Mouse (Mus musculus) CH12.LX (cell line): ENCODE data around the gene Aco2.
A peak's percentile ranks its signal among the peaks of the same experiment; 100 is the strongest.

Experiments
- CHD2 ChIP-seq: IDR thresholded peaks from 2 replicates; pipeline ENCODE4 v1.6.1; 2011; ENCODE audit warnings: low read length, improper control_type of control experiment
- CTCF ChIP-seq, 2 experiments: IDR thresholded peaks in 1 of 2; conservative IDR thresholded peaks in 1 of 2; 2 replicates each; pipeline ENCODE4 v1.5.1; 2011 to 2012; ENCODE audit warnings: low read depth in 2 of 2, low read length in 2 of 2, improper control_type of control experiment in 1 of 2, inconsistent platforms in 1 of 2, mild to moderate bottlenecking in 1 of 2, moderate library complexity in 1 of 2
- HCFC1 ChIP-seq: IDR thresholded peaks from 2 replicates; pipeline ENCODE4 v1.6.1; 2012; ENCODE audit warnings: low read depth, mild to moderate bottlenecking, inconsistent platforms, low read length, improper control_type of control experiment
- JUN ChIP-seq: IDR thresholded peaks from 2 replicates; pipeline ENCODE4 v1.6.1; 2011; ENCODE audit warnings: low read depth, mild to moderate bottlenecking, low read length, improper control_type of control experiment, moderate library complexity; ENCODE audit not compliant: insufficient read depth
- MAFK ChIP-seq: IDR thresholded peaks from 2 replicates; pipeline ENCODE4 v1.6.1; 2011; ENCODE audit warnings: low read length, improper control_type of control experiment; ENCODE audit not compliant: insufficient replicate concordance
- POLR2A ChIP-seq: IDR thresholded peaks from 2 replicates; pipeline ENCODE4 v1.6.1; 2011; ENCODE audit warnings: low read depth, mild to moderate bottlenecking, improper control_type of control experiment, low read length
- POLR2AphosphoS2 ChIP-seq: IDR thresholded peaks from 2 replicates; pipeline ENCODE4 v1.6.1; 2011; ENCODE audit warnings: low read depth, low read length, improper control_type of control experiment
- RAD21 ChIP-seq: IDR thresholded peaks from 2 replicates; pipeline ENCODE4 v1.6.1; 2011; ENCODE audit warnings: low read depth, mild to moderate bottlenecking, low read length, improper control_type of control experiment, moderate library complexity
- RCOR1 ChIP-seq: conservative IDR thresholded peaks from 2 replicates; pipeline ENCODE4 v1.6.1; 2012; ENCODE audit warnings: low read depth, mild to moderate bottlenecking, inconsistent platforms, low read length, improper control_type of control experiment
- USF2 ChIP-seq: conservative IDR thresholded peaks from 2 replicates; pipeline ENCODE4 v1.6.1; 2011; ENCODE audit warnings: low read depth, low read length, improper control_type of control experiment
- ZC3H11A ChIP-seq: IDR thresholded peaks from 2 replicates; pipeline ENCODE4 v1.6.1; 2012; ENCODE audit warnings: low read depth, mild to moderate bottlenecking, inconsistent platforms, low read length, improper control_type of control experiment
- ZMIZ1 ChIP-seq: IDR thresholded peaks from 2 replicates; pipeline ENCODE4 v1.6.1; 2012; ENCODE audit warnings: low read depth, mild to moderate bottlenecking, inconsistent platforms, low read length, improper control_type of control experiment
- ZNF384 ChIP-seq: IDR thresholded peaks from 2 replicates; pipeline ENCODE4 v1.6.1; 2012; ENCODE audit warnings: low read depth, low read length, improper control_type of control experiment, inconsistent platforms

DNA sequence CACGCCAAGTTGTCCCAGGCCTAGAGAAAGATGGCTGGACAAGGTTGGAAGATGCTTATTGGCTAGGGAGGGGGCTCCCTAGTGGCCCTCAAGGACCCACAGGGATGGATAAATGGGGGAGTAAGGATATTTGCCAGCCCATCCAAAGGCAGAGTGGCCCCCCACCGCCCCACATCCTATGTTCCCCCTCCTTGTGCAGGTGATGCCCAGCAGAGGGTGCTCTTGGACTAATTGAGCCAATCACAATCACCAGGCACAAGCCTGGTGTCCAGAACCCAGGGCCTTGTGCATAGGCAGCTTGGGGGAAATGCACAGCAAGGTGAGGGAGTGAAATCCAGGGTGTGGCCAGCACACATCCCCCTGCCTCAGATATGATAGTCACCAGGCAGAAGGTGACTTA, 66.1 kb downstream of the Aco2 start:
- TF ChIP-seq POLR2AphosphoS2 (no peak), JUN (no peak), USF2 (no peak), CTCF (conservative IDR thresholded peaks at IDR 0.05 in 1 of 2, IDR thresholded peaks at IDR 0.05 in 1 of 2; ENCODE audit: low read depth in 2 of 2, low read length in 2 of 2) (peak; percentile 20 to 88; a peak in 3 of 4 replicates), HCFC1 (no peak), ZMIZ1 (no peak), MAFK (no peak), CHD2 (no peak), RAD21 (peak; percentile 86), RCOR1 (no peak), ZC3H11A (peak; percentile 50), ZNF384 (no peak), POLR2A (no peak)
